Mouse (Mus musculus) heart, postnatal 0 days (tissue): Measurements from ENCODE around the gene Ptms.

Experiments
- CTCF ChIP-seq: IDR thresholded peaks from 2 replicates; pipeline ENCODE4 v1.5.1; 2016; ENCODE audit warnings: antibody characterized with exemption, control low read depth, low read depth
- EP300 ChIP-seq: IDR thresholded peaks from 2 replicates; pipeline ENCODE4 v1.6.1; 2016; ENCODE audit warnings: antibody characterized with exemption, low read depth

DNA sequence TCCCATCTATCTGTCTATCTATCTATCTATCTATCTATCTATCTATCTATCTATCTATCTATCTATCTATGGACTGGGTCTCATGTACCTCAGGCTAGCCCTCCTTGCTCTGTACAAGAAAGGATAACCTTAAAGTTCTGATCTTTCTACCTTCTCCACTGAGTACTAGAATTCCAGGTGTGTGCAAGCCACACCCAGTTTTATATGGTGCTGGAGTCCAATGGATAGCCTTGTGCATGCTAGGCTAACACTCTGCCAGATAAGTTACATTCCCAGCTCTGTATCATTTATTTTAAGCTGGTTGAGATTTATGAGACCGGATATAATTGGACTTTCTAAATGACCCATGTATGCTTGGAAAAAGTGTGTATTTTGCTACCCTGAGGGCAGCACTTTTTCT, 21.8 kb upstream of the Ptms start:
- TF ChIP-seq CTCF (no peak), EP300 (no peak)
